Mouse (Mus musculus) intestine, embryonic 14.5 days (tissue): Measurements from ENCODE around the gene Ccdc102a. TPM values are rescaled to one million over a fixed set of nuclear protein-coding genes. Genes with fewer than 3 reads are reported as not detected.

Experiments
- polyA plus RNA-seq: library from polyadenylated mRNA; unstranded; fragments of >200 nt; fragmentation: Nextera tagmentation; extraction: Ambion mirVana; gene quantifications from 2 replicates; pipeline ENCODE4 v1.2.1, GENCODE M21; 2014

Gene Ccdc102a
- polyA plus RNA-seq, 1 experiment from 2014 or later, result 28.2 TPM

Other genes with a start within 250 kb of the Ccdc102a start
- 41.0 and 45.1 TPM in 2 replicates for gene Pllp, start 221.8 kb downstream of the Ccdc102a start, polyA plus RNA-seq
- gene Ccl22, start 172.5 kb downstream of the Ccdc102a start, polyA plus RNA-seq, result not detected in 2 replicates
- gene Cx3cl1, start 146.1 kb downstream of the Ccdc102a start, polyA plus RNA-seq, result 7.2 and 10.8 TPM in 2 replicates
- not detected in 2 replicates for gene Ccl17, start 107.6 kb downstream of the Ccdc102a start, polyA plus RNA-seq
- 81.6 and 83.4 TPM in 2 replicates for gene Coq9, start 79.8 kb downstream of the Ccdc102a start, polyA plus RNA-seq
- 94.9 and 102 TPM in 2 replicates for gene Ciapin1, start 79.7 kb downstream of the Ccdc102a start, polyA plus RNA-seq
- gene Polr2c, start 60.6 kb downstream of the Ccdc102a start, polyA plus RNA-seq, result 160 and 171 TPM in 2 replicates
- gene Dok4, start 41.8 kb downstream of the Ccdc102a start, polyA plus RNA-seq, result 24.1 and 27.7 TPM in 2 replicates
- gene Adgrg5, start 5.6 kb upstream of the Ccdc102a start, polyA plus RNA-seq, result 1.4 and 2.0 TPM in 2 replicates
- gene Adgrg1, start 56.7 kb upstream of the Ccdc102a start, polyA plus RNA-seq, result 23.6 and 26.5 TPM in 2 replicates
- gene Adgrg3, start 99.6 kb upstream of the Ccdc102a start, polyA plus RNA-seq, result 3.2 and 3.6 TPM in 2 replicates
- not detected in 2 replicates for gene Drc7, start 137.0 kb upstream of the Ccdc102a start, polyA plus RNA-seq
- 18.5 and 20.5 TPM in 2 replicates for gene Katnb1, start 163.1 kb upstream of the Ccdc102a start, polyA plus RNA-seq